Mouse (Mus musculus) brain, adult 2 months (tissue): ENCODE data around the gene Acer1.

ENCODE experiments used
- DNase-seq: peaks from one replicate; pipeline ENCODE4 v3.0.0; 2011; ENCODE audit warnings: low read depth, low spot score

Gene Acer1

GRCm38 (mm10) chr17:56982013-56982412 is at the start of gene Acer1:
Gene Acer1, minus strand, starts transcription at chr17:56982126.
- DNase-seq, result no peak

DNA sequence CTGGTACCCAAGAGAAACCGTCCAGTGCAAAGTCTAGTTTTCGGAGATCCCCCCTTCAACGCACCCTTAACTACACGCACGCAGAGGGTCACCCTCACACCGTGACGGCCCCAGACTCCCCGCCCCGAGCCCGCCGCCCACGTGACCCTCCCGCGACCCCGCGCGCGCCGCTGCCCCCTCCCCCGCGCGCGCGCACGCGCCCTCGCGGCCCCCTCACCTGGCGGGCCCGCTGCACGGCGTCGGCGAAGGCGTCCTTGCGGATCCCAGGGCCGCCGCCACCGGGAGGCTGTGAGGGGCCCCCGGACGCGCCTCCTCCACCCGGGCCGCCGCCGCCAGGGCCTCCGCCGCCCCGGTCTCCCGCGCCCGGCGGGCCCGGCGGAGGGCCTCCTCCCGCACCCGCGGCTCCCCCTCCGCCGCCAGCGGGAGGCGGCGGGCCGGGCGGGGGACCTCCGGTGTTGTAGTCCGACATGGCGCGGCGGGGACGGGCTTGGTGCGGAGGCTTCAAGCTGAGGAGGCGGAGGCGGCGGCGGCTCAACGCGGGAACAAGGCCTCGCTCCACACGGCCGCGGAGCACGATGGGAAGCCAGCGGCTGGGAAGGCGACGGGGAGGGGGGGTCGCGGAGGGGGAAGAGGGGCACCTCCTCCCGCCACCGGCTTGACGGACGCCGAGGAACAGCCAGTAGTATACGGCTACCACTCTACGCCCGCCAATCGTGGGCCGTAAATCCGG is 49.2 kb upstream of the Acer1 start, which contains the start of gene Khsrp:
TSS of gene Khsrp (minus strand) at position 592 of the 730 bp plus-strand sequence.
- no peak for DNase-seq

- DNase-seq, result no peak
These were observed 47.8 kb upstream of the Acer1 start for GRCm38 (mm10) chr17:57029691-57030090.

DNA sequence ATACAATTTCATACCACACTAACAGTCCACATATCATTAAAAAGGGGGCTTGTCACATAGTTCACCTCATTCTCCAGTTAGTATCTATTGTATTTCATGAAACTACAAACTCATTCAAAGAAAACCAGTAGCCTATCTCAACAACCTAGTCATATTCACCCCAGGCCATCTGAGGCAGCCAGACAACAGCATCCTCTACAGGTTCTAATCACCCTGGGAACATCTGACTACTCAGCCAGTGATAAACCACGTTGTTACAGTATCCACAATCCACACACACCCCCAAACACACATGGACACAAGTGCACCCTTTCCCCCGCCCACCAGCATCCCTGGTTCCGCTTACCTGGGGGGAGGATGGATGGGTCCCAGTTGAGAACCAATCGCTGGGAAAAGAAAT is 45.5 kb upstream of the Acer1 start:
- no peak for DNase-seq

GRCm38 (mm10) chr17:57020960-57021359 is 39.0 kb upstream of the Acer1 start:
- no peak for DNase-seq

DNA sequence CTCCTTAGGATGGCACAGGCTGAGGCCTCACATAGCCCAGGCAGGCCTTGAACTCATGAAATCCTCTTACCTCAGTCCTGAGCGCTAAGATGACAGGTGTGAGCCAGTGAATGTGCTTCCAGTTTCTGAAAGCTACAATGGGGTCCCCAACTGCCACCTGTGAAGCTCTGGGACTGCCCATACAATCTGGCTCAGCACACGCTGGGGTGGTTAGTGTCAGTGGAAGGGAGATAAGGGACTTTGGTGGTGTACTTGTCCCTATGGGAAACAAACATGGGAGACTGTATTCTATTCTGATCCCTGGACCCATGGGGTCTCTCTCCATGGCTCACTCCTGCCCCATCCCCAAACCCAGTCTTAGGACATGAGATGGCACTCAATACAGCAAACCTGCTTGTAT is 37.8 kb upstream of the Acer1 start:
- DNase-seq, result no peak

- no peak for DNase-seq
These were observed 30.4 kb upstream of the Acer1 start for GRCm38 (mm10) chr17:57012245-57012795.

- peak; percentile 99 for DNase-seq
These were observed 29.6 kb upstream of the Acer1 start, which contains the start of the genes Gtf2f1 and Gm17949 for GRCm38 (mm10) chr17:57011236-57012141. Gene Gtf2f1, minus strand, starts transcription at chr17:57011288. Gene Gm17949, plus strand, starts transcription at chr17:57011469.

DNA sequence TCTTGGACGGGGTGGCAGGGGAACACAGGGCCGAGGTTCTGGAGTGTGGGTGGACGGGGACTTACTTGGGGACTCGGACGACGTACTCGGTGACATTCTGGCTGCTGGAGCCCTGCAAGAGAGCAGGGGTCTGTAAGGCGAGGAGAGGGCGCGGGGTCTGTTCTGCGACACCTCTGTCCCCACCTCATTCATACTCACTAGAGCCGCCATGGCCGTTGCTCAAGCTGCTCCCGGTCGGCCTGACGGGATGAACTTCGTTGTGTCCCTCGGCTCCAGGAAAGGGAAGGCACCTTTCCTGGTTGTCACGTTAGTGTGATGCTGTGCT is 28.9 kb upstream of the Acer1 start:
- no peak for DNase-seq

DNA sequence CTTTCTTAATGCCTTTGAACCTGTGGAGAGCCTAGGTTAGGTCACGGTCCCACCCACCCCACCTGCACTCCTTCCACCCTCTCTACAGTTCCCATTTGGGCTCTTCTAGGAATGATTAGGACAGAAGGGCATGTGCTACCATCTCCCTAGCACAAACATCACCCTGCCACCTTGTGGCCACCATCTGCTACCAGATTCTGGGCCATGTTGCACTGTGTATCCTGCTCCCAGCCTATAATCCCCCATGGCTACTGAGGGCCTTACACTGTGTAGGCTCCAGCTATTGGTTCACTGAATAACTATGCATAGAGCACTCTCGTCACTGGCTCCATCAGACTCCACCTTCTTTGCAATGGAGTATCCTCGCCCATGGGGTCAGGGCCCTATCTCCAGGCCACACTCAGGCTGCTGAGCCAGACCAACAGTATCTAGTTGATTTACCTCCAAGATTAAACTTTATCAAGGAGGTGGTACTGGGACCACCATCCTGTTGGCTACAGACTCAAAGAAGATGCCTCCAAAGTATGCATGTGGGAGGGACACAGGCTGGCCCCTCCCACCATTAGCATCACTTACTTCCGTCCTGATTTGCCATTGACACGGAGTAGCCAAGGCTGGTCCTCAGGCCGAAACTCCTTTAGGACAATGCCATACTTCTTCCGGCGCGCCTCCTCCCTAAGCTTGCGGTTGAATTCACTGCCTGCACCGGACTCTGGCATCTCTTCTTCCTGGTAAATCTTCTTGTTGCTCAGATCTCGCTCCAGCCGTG is 25.4 kb upstream of the Acer1 start:
- no peak for DNase-seq

DNA sequence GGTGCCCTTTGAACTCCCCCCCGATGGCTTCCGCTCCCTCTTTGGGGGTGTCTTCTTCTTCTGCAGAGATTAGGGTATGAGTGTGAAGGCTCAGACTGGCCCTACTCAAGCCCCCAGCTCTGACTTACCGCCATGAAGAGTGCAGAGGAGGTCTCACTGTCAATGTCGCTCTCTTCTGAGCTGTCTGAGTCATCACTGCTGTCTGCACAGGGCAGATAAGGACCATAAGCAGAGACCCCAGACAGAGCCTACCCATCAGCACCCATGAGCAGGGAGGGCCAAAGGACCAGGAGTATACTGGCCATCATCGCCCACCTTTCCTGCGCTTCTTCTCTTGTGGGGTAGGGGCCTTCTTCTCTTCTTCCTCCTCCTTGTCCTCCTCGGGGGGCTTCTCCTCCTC is 22.1 kb upstream of the Acer1 start:
- DNase-seq, result no peak

- DNase-seq, result no peak
These were observed 19.3 kb upstream of the Acer1 start for GRCm38 (mm10) chr17:57001228-57001627.

DNA sequence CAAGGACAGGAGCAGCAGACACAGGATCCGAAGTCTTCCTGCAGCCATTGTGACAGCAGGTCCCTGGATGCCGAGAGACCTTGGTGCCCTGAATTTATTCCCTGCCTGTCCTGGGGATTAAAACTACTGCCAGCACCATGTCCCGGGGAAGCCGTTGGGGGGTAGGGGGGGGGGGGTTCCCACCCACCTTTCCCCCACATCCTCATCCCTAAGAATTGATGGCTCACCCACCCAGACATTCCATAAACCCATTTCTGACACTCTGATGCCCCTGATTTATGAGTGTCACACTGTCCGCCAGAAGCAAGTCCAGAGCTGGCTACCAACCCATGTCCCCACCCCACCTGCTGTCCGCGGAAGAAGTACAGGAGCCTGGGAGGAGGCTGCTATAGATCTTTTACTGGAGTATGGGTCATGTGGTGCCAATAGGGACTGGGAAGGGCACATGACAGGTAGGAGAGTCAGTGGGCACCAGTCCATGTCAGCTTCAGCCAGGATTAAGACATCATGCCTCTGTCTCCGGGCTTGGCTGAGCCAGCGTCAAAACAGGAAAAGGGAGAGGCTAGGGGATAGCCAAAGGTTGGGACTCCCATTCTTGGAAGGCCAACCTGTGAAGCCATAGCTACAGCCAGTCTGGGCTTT is 18.2 kb upstream of the Acer1 start, which contains the start of gene Pspn:
TSS of gene Pspn (minus strand) at position 51 of the 642 bp plus-strand sequence.
- DNase-seq, result no peak

DNA sequence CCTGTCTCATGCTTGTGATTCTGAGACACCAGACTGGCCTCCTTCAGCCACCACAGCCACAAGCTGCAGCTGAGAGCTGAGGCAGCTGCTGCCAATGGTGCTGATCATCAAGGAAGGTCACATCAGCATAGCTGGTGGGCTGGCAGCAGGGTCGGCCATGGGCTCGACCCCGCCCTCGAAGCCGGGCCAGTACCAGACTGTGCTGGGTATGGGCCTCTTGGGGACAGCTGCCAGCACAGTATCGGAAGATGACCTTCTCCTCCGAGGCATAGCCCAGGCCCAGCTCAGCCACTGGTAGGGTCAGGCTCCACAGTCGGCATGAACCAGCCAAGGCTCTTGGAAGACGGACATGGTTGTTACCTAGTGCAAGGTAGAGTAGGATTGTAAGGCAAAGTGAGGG is 17.5 kb upstream of the Acer1 start:
- no peak for DNase-seq

DNA sequence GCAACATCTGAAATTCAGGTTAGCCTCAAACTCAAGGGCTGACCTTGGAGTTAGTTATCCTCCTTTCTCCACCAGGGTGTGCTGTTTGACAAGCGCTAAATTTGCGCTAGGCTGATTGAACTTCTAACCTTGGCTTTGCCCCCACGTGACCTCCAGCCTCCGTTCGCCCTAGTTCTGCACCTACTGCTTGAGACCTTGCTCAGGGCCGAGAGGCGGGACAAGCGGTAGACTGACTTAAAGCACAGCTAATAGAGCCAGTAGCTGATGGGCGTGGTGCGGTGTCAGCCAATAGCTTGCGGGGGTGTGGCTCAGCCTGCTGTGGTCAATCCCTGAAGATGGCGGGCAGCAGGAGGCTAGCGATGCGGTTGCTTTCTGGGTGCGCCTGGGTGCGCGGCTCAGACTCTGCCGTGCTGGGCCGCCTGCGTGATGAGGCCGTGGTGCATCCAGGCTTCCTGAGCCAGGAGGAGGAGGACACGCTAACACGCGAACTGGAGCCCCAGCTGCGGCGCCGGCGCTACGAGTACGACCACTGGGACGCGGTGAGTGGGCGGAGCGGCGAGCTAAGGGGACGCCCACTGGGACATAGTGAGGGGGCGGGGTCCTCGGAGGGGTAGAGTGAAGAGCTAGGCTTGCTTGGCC is 15.2 kb upstream of the Acer1 start, which contains the start of gene Alkbh7:
TSS of gene Alkbh7 (plus strand) at position 311 of the 639 bp plus-strand sequence.
- DNase-seq, result peak; percentile 99

DNA sequence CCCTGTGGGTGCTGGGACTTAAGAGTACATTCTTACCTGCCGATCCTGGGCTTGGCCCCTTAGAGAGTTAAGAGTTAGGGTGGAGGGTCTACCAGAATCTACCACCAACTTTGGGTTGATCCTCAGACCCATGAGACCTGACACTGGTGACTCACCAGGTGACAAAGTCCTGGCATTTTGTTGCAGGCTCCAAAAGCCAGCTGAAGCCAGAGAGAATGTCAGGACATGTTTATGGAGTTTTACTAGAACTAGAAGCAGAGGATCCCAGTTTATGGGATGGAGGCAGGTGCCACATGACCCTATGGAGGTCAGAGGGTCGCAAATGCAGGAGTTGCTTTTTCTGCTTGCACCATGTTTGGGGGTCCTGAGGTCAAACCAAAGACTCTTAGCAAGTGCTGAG is 14.6 kb upstream of the Acer1 start:
- DNase-seq, result no peak

DNA sequence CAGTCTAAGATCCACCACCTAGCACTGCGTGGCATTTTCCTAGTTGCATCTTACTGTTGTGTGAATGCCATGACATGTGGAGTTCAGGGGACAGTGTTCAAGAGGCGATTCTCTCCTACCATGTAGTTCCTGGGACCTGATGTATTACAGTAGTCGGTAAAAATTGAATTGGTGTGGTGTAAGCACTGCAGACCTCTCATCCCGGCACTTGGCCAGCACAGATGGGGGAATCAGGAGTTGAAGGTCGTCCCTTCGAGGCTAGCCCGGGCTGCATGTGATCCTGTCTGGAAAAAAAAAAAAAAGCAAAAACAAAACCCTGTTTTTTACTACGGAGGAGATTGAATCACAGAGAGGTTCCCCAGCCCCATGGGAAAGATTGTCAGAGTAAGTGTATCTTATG is 13.1 kb upstream of the Acer1 start:
- no peak for DNase-seq

DNA sequence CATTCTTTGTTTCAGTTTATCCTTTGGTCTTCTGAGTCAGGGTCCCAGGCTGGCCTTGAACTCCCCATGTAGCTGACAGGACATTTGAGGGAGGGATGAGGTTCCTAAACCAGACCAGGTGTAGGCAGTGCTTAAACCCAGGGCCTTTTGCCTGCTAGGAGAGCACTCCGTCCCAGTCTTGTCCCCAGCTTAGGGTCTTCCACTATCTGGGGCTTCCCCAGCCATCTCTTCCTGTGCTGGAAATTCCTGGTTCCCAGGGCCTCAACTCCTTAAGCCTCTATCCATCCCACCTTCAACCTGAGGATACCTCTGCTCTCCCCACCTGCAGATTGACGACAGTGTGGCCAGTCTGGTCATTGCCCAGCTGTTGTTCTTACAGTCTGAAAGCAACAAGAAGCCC is 9.0 kb upstream of the Acer1 start:
- DNase-seq, result no peak

DNA sequence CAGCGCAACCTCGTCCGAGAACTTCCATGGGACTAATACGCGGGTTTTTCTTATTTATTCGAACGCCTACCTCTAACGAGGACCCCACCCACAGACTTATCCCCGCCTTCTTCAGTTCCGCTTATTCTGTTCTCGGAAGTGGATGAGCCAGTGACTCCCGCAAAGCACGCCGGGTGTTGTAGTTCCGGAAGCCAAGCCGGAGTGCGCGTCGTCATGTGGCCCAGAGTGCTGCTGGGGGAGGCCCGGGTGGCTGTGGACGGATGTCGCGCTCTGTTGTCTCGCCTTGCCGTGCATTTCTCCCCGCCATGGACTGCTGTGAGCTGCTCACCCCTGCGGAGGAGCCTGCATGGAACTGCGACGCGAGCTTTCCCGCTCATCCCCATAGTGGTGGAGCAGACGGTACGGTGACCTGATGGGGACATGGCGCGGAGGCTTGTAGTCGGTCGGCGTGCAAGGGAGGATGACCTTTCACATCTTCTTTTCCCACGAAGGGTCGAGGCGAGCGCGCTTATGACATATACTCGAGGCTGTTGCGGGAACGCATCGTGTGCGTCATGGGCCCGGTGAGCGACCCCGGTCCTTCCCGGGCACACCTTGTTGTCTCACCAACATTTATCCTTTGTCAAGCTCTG is 8.3 kb upstream of the Acer1 start, which contains the start of gene Clpp:
TSS of gene Clpp (plus strand) at position 191 of the 632 bp plus-strand sequence.
- DNase-seq, result peak; percentile 99
